Mouse (Mus musculus): ENCODE measurements around the gene Olfr1396.

Olfr1396 gene

GRCm38 (mm10) chr11:49114774-49115173 is at the start of gene Olfr1396:
Gene Olfr1396 (minus strand): TSS chr11:49114874.
- no peak for DNase-seq

GRCm38 (mm10) chr11:49156821-49157814 is 42.4 kb upstream of the Olfr1396 start:
- no peak for DNase-seq

GRCm38 (mm10) chr11:49154077-49154476 is 39.4 kb upstream of the Olfr1396 start, which contains the start of gene Olfr1394:
Gene Olfr1394 (plus strand): TSS chr11:49154377.
- no peak for DNase-seq

GRCm38 (mm10) chr11:49141974-49142373 is 27.3 kb upstream of the Olfr1396 start, which contains the start of gene Olfr1395:
Gene Olfr1395 (plus strand): TSS chr11:49142274.
- DNase-seq: no peak

GRCm38 (mm10) chr11:49124169-49124568 is 9.5 kb upstream of the Olfr1396 start:
- no peak for DNase-seq

GRCm38 (mm10) chr11:49119635-49120034 is 5.0 kb upstream of the Olfr1396 start:
- DNase-seq: no peak

GRCm38 (mm10) chr11:49114158-49114557 is 516 bp downstream of the Olfr1396 start:
- no peak for DNase-seq

GRCm38 (mm10) chr11:49112624-49113219 is 2.0 kb downstream of the Olfr1396 start:
- no peak for DNase-seq

GRCm38 (mm10) chr11:49111000-49111399 is 3.7 kb downstream of the Olfr1396 start:
- no peak for DNase-seq

- peak; percentile 67 for DNase-seq
These were observed 5.8 kb downstream of the Olfr1396 start for GRCm38 (mm10) chr11:49108833-49109232.

GRCm38 (mm10) chr11:49107650-49108537 is 6.8 kb downstream of the Olfr1396 start:
- DNase-seq: no peak

GRCm38 (mm10) chr11:49105752-49106151 is 8.9 kb downstream of the Olfr1396 start:
- no peak for DNase-seq

- DNase-seq: peak; percentile 93
These were observed 11.5 kb downstream of the Olfr1396 start for GRCm38 (mm10) chr11:49103047-49103693.

- peak; percentile 77 for DNase-seq
These were observed 13.2 kb downstream of the Olfr1396 start for GRCm38 (mm10) chr11:49101500-49101899.

- no peak for DNase-seq
These were observed 14.3 kb downstream of the Olfr1396 start for GRCm38 (mm10) chr11:49100409-49100808.

- no peak for DNase-seq
These were observed 19.3 kb downstream of the Olfr1396 start for GRCm38 (mm10) chr11:49095367-49095766.

GRCm38 (mm10) chr11:49093861-49094660 is 20.6 kb downstream of the Olfr1396 start:
- peak; percentile 69 for DNase-seq

- no peak for DNase-seq
These were observed 21.9 kb downstream of the Olfr1396 start for GRCm38 (mm10) chr11:49092786-49093185.

- no peak for DNase-seq
These were observed 22.6 kb downstream of the Olfr1396 start for GRCm38 (mm10) chr11:49092053-49092586.

- no peak for DNase-seq
These were observed 23.5 kb downstream of the Olfr1396 start for GRCm38 (mm10) chr11:49091171-49091570.

- no peak for DNase-seq
These were observed 24.1 kb downstream of the Olfr1396 start for GRCm38 (mm10) chr11:49090551-49090950.
